Comparison of ENCODE assay signal across 12 mouse cellular contexts in genomic region chr7:125865234-125865633, GRCm38 (mm10).
DNase-seq lines count a peak whose midpoint lies in the region; ATAC-seq and TF ChIP-seq lines count a peak whose summit lies in the region.
"Had no signal": no experiment of that assay in that cellular context is flagged by ENCODE, and none has a peak within 500 bp of the region (broad histone marks: within the 10 kb centered on the region; RNA-seq: fewer than 3 reads in every experiment).

No protein-coding gene starts in this region.

- WGBS in intestine, embryonic 15.5 days = 33% methylated on average over 11 of the region's 11 CpGs
- WGBS in intestine, embryonic 16.5 days = 45% methylated on average over 11 of the region's 11 CpGs
- 40% methylated on average over 11 of the region's 11 CpGs for WGBS in stomach, embryonic 14.5 days
- WGBS in stomach, postnatal 0 days = 45% methylated on average over 11 of the region's 11 CpGs
- 23% methylated on average over 11 of the region's 11 CpGs for WGBS in limb, embryonic 11.5 days
- 73% methylated on average over 11 of the region's 11 CpGs for WGBS in embryonic facial prominence, embryonic 10.5 days

- no peak overlapping the region for H3K27ac ChIP-seq in intestine, embryonic 15.5 days
- no peak overlapping the region for H3K27ac ChIP-seq in intestine, embryonic 16.5 days (ENCODE audit: low read length)
- no peak overlapping the region for H3K27ac ChIP-seq in stomach, embryonic 14.5 days (ENCODE audit: low read length)
- no peak overlapping the region for H3K27ac ChIP-seq in stomach, postnatal 0 days (replicated peaks)
- no peak overlapping the region for H3K27ac ChIP-seq in limb, embryonic 11.5 days (replicated peaks; ENCODE audit: low read depth, low read length)
- H3K27ac ChIP-seq in embryonic facial prominence, embryonic 10.5 days (replicated peaks) = no peak overlapping the region

- H3K27me3 ChIP-seq in intestine, embryonic 15.5 days (replicated peaks) = no peaks in the 10 kb centered on the region
- no peaks in the 10 kb centered on the region for H3K27me3 ChIP-seq in intestine, embryonic 16.5 days (replicated peaks; ENCODE audit: control insufficient read depth, insufficient read depth, low read length)
- no peaks in the 10 kb centered on the region for H3K27me3 ChIP-seq in stomach, embryonic 14.5 days (ENCODE audit: control insufficient read depth, insufficient read depth, low read length)
- no peaks in the 10 kb centered on the region for H3K27me3 ChIP-seq in stomach, postnatal 0 days (ENCODE audit: control insufficient read depth, insufficient read depth, low read length)
- H3K27me3 ChIP-seq in limb, embryonic 11.5 days (ENCODE audit: control insufficient read depth, insufficient read depth, low read length) = no peaks in the 10 kb centered on the region
- no peaks in the 10 kb centered on the region for H3K27me3 ChIP-seq in embryonic facial prominence, embryonic 10.5 days (replicated peaks; ENCODE audit: low read depth, poor library complexity, severe bottlenecking)

- ATAC-seq in intestine, embryonic 15.5 days = peak; percentile 31; the same call in 1 of the 2 replicates
- no peak for ATAC-seq in intestine, embryonic 16.5 days
- ATAC-seq in stomach, embryonic 14.5 days (ENCODE audit: insufficient number of reproducible peaks, insufficient read depth, low FRiP score, low read depth) = peak; percentile 24; the same call in 1 of the 2 replicates
- ATAC-seq in stomach, postnatal 0 days (ENCODE audit: low FRiP score, low TSS enrichment) = no peak
- ATAC-seq in limb, embryonic 11.5 days (ENCODE audit: insufficient number of reproducible peaks, low FRiP score, low TSS enrichment, low read depth) = no peak
- ATAC-seq: lung, postnatal 0 days had no signal

- H3K36me3 ChIP-seq in intestine, embryonic 15.5 days = no peaks in the 10 kb centered on the region
- no peaks in the 10 kb centered on the region for H3K36me3 ChIP-seq in intestine, embryonic 16.5 days (ENCODE audit: control insufficient read depth, insufficient read depth, low read length)
- H3K36me3 ChIP-seq in stomach, embryonic 14.5 days (ENCODE audit: control insufficient read depth, insufficient read depth, low read length) = no peaks in the 10 kb centered on the region
- no peaks in the 10 kb centered on the region; the same call in 1 of the 2 replicates for H3K36me3 ChIP-seq in stomach, postnatal 0 days (ENCODE audit: control insufficient read depth, insufficient read depth, low read length)
- no peaks in the 10 kb centered on the region; the same call in 1 of the 2 replicates for H3K36me3 ChIP-seq in limb, embryonic 11.5 days (ENCODE audit: control insufficient read depth, insufficient read depth, low read length)
- H3K36me3 ChIP-seq in embryonic facial prominence, embryonic 10.5 days (replicated peaks) = no peaks in the 10 kb centered on the region; the same call in 1 of the 2 replicates

- H3K4me3 ChIP-seq in intestine, embryonic 15.5 days (replicated peaks) = no peak overlapping the region
- no peak overlapping the region for H3K4me3 ChIP-seq in intestine, embryonic 16.5 days (ENCODE audit: low read length)
- H3K4me3 ChIP-seq in stomach, embryonic 14.5 days (ENCODE audit: low read depth, low read length) = no peak overlapping the region
- no peak overlapping the region for H3K4me3 ChIP-seq in stomach, postnatal 0 days (ENCODE audit: low read depth, low read length)
- no peak overlapping the region for H3K4me3 ChIP-seq in limb, embryonic 11.5 days (ENCODE audit: low read depth, low read length)
- H3K4me3 ChIP-seq in embryonic facial prominence, embryonic 10.5 days = no peak overlapping the region
- H3K4me3 ChIP-seq: erythroblast, embryonic 14.5 days had no signal

- no peak overlapping the region for H3K4me2 ChIP-seq in intestine, embryonic 15.5 days (replicated peaks)
- no peak overlapping the region for H3K4me2 ChIP-seq in intestine, embryonic 16.5 days (ENCODE audit: low read depth, low read length)
- H3K4me2 ChIP-seq in stomach, embryonic 14.5 days (replicated peaks; ENCODE audit: low read depth, low read length) = no peak overlapping the region
- no peak overlapping the region for H3K4me2 ChIP-seq in stomach, postnatal 0 days (replicated peaks; ENCODE audit: low read depth)
- H3K4me2 ChIP-seq in limb, embryonic 11.5 days (ENCODE audit: low read depth, severe bottlenecking) = no peak overlapping the region
- H3K4me2 ChIP-seq: liver, embryonic 11.5 days had no signal

- H3K9ac ChIP-seq in intestine, embryonic 15.5 days = no peak overlapping the region
- no peak overlapping the region for H3K9ac ChIP-seq in intestine, embryonic 16.5 days (ENCODE audit: low read depth, low read length)
- H3K9ac ChIP-seq in stomach, embryonic 14.5 days (replicated peaks; ENCODE audit: low read depth, low read length) = no peak overlapping the region
- no peak overlapping the region for H3K9ac ChIP-seq in stomach, postnatal 0 days (ENCODE audit: low read length)
- no peak overlapping the region for H3K9ac ChIP-seq in limb, embryonic 11.5 days (ENCODE audit: low read length)

- TF ChIP-seq CTCF in stomach, postnatal 0 days (IDR thresholded peaks at IDR 0.05; ENCODE audit: low read depth) = no peak

- no peak for TF ChIP-seq EP300 in stomach, postnatal 0 days (optimal IDR thresholded peaks at IDR 0.05)

- no peaks in the 10 kb centered on the region for H3K9me3 ChIP-seq in intestine, embryonic 15.5 days
- H3K9me3 ChIP-seq in intestine, embryonic 16.5 days (ENCODE audit: control insufficient read depth, low read length) = no peaks in the 10 kb centered on the region
- no peaks in the 10 kb centered on the region for H3K9me3 ChIP-seq in stomach, embryonic 14.5 days (ENCODE audit: control insufficient read depth, low read depth, low read length)
- no peaks in the 10 kb centered on the region for H3K9me3 ChIP-seq in stomach, postnatal 0 days (ENCODE audit: control insufficient read depth, low read length)
- H3K9me3 ChIP-seq in limb, embryonic 11.5 days (ENCODE audit: control insufficient read depth, low read length) = no peaks in the 10 kb centered on the region
- H3K9me3 ChIP-seq in embryonic facial prominence, embryonic 10.5 days = no peaks in the 10 kb centered on the region

- DNase-seq in stomach, postnatal 0 days (ENCODE audit: low spot score) = no peak
- peak; percentile 33 for DNase-seq in limb, embryonic 11.5 days (ENCODE audit: low spot score)
- no peak for DNase-seq in embryonic facial prominence, embryonic 10.5 days (ENCODE audit: low spot score)
- DNase-seq in cerebellum, adult 18-20 months = no peak
- DNase-seq: midbrain, embryonic 14.5 days; thymus, adult 2 months had no signal

- H3K4me1 ChIP-seq in intestine, embryonic 15.5 days (replicated peaks) = 0 out of 2 replicates have a peak, but pooled peaks cover 6% of the 10 kb centered on the region
- H3K4me1 ChIP-seq in intestine, embryonic 16.5 days (ENCODE audit: control insufficient read depth, insufficient read depth, low read length) = peaks cover 10% of the 10 kb centered on the region; the same call in 1 of the 2 replicates
- H3K4me1 ChIP-seq in stomach, embryonic 14.5 days (ENCODE audit: control insufficient read depth, insufficient read depth, low read length) = peaks cover 23% of the 10 kb centered on the region; the same call in 1 of the 2 replicates
- H3K4me1 ChIP-seq in stomach, postnatal 0 days (replicated peaks; ENCODE audit: control insufficient read depth, insufficient read depth) = no peaks in the 10 kb centered on the region
- H3K4me1 ChIP-seq in limb, embryonic 11.5 days (ENCODE audit: control insufficient read depth, insufficient read depth, low read length) = peaks cover 4% of the 10 kb centered on the region
- H3K4me1 ChIP-seq in embryonic facial prominence, embryonic 10.5 days = no peaks in the 10 kb centered on the region

Comparison
In these comparisons a context has a peak if more than half of its experiments do, and no peak if none do; other contexts are left out.
1. ATAC-seq: peak in intestine, embryonic 15.5 days (single experiment) and stomach, embryonic 14.5 days (single experiment); none in intestine, embryonic 16.5 days (single experiment), stomach, postnatal 0 days (single experiment) and limb, embryonic 11.5 days (single experiment).